Mouse (Mus musculus) heart, adult 2 months (tissue): ENCODE measurements around the gene Szrd1.

Experiments
- CTCF ChIP-seq: fragments of 200-600 bp; IDR thresholded peaks from 2 replicates; pipeline ENCODE4 v1.8.1; 2022; ENCODE audit warnings: antibody characterized with exemption, mild to moderate bottlenecking, moderate library complexity
- POLR2A ChIP-seq: fragments of 200-500 bp; IDR thresholded peaks from 2 replicates; pipeline ENCODE4 v1.6.1; 2011; ENCODE audit warnings: mild to moderate bottlenecking, low read depth, low read length, control low read depth; ENCODE audit not compliant: insufficient read depth

DNA sequence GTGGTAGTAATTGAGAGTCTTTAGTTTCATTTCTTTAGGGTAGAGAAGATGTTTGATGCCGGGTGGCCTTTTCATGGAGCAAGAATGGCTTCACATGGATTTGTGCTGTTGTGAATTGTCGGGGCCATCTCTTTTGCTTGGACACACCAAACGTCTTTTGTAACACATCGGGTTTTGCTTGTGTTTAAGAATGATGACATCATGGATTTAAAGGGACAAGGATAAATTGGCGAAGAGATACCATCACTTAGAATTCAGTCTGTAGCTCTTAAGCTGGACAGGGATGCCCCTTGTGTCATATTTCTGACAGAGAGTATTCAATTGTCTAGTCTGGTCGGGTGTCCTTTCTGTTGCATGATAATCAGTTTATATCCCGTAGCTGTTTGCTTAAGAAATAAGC is 9.5 kb upstream of the Szrd1 start:
- TF ChIP-seq CTCF (no peak), POLR2A (no peak)
